ENCODE assay signal across 9 mouse cellular contexts in the genomic region with DNA sequence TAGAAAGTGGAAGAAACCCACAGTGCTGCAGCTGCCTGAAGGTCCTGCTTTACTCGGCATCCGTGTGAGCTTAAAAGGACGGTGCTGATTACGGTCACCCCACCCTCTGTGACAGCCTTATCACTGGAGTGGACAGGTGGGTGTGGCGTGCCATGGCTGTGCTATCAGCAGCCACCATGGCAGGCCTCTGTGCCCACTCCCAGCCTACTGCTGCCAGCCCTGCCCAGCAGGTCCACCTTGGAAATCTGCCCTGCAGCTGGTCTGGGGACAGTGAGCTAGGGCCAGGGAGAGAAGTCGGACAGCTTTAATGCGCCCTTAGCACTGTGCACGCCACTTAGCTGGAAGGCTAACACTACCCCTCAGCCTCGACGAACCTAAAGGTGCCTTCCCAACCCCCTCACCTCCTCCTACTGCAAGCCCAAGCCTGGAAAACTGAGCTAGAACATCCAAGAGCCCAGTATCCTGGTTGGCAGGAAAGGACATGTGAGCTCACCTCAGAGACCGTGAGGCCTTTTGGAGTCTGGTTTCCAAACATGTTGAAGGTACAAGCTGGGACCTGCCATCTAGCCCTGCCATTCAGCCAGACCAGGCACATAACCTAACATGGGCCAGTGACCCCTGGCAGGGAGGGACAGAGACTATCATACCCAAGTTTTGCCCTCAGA. TPM values are rescaled to one million over a fixed set of nuclear protein-coding genes. Genes with fewer than 3 reads are reported as not detected.
DNase-seq lines count a peak whose midpoint lies in the region; ATAC-seq and TF ChIP-seq lines count a peak whose summit lies in the region.
"Had no signal": no experiment of that assay in that cellular context is flagged by ENCODE, and none has a peak within 500 bp of the region (broad histone marks: within the 10 kb centered on the region; RNA-seq: fewer than 3 reads in every experiment).

No protein-coding gene starts in this region.

- 79% methylated on average over 11 of the region's 11 CpGs for WGBS in lung, embryonic 15.5 days
- 67% methylated on average over 11 of the region's 11 CpGs for WGBS in intestine, postnatal 0 days

- no peak overlapping the region for H3K4me3 ChIP-seq in lung, embryonic 15.5 days
- no peak overlapping the region for H3K4me3 ChIP-seq in intestine, postnatal 0 days (ENCODE audit: low read depth, low read length)

- no peaks in the 10 kb centered on the region for H3K9me3 ChIP-seq in lung, embryonic 15.5 days
- H3K9me3 ChIP-seq in intestine, postnatal 0 days (ENCODE audit: control insufficient read depth) = no peaks in the 10 kb centered on the region

- no peak overlapping the region for H3K9ac ChIP-seq in lung, embryonic 15.5 days
- no peak overlapping the region for H3K9ac ChIP-seq in intestine, postnatal 0 days (ENCODE audit: low read depth, low read length)

- H3K27ac ChIP-seq in lung, embryonic 15.5 days = no peak overlapping the region
- peak overlapping the region; percentile 50; the same call in 1 of the 2 replicates for H3K27ac ChIP-seq in intestine, postnatal 0 days (ENCODE audit: low read depth, low read length)

- DNase-seq in lung, postnatal 4 days = no peak
- peak; percentile 72 to 84 for DNase-seq in spleen, postnatal 36 days (ENCODE audit: low spot score in 2 of 2)
- DNase-seq in thymus, postnatal 4 days = no peak

- H3K4me1 ChIP-seq in lung, embryonic 15.5 days = no peaks in the 10 kb centered on the region
- H3K4me1 ChIP-seq in intestine, postnatal 0 days (replicated peaks; ENCODE audit: control insufficient read depth, insufficient read depth, low read length) = no peaks in the 10 kb centered on the region

- peaks cover 46% of the 10 kb centered on the region for H3K36me3 ChIP-seq in lung, embryonic 15.5 days
- H3K36me3 ChIP-seq in intestine, postnatal 0 days (ENCODE audit: control insufficient read depth, insufficient read depth) = peaks cover 32% of the 10 kb centered on the region

- TF ChIP-seq CTCF in intestine, postnatal 0 days (IDR thresholded peaks at IDR 0.05; ENCODE audit: low read depth) = no peak

- H3K4me2 ChIP-seq in lung, embryonic 15.5 days = no peak overlapping the region
- H3K4me2 ChIP-seq in intestine, postnatal 0 days (replicated peaks; ENCODE audit: low read depth) = 0 out of 2 replicates have a peak overlapping the region, but pooled peaks have one; percentile 17

- ATAC-seq in lung, embryonic 15.5 days (ENCODE audit: borderline replicate concordance, extremely low read depth, low FRiP score, low TSS enrichment) = peak; percentile 74
- ATAC-seq in granulocyte monocyte progenitor cell, adult 5-6 weeks (replicated peaks; ENCODE audit: poor library complexity, severe bottlenecking) = 0 out of 2 replicates have a peak, but pooled peaks have one; percentile 10
- peak; percentile 54 for ATAC-seq in intestine, postnatal 0 days
- ATAC-seq in CD4-positive, CD25-positive, alpha-beta regulatory T cell, adult 4 months = no peak

- no peaks in the 10 kb centered on the region for H3K27me3 ChIP-seq in lung, embryonic 15.5 days
- H3K27me3 ChIP-seq in intestine, postnatal 0 days (replicated peaks; ENCODE audit: control insufficient read depth, insufficient read depth, low read length) = no peaks in the 10 kb centered on the region

RNA-seq across cellular contexts. Expression of a gene that starts 6.4 kb away (rescaled TPM):
- not detected in 2 replicates for polyA plus RNA-seq in lung, embryonic 15.5 days (2015; fragmentation: Nextera tagmentation; extraction: Ambion mirVana)
- not detected in 2 replicates for total RNA-seq in granulocyte monocyte progenitor cell, adult 5-6 weeks (2014; fragmentation: Nextera tagmentation)
- not detected in 2 replicates for total RNA-seq in granulocyte monocyte progenitor cell, adult 5-6 weeks (2017)
- polyA plus RNA-seq in intestine, postnatal 0 days (2015; fragmentation: Nextera tagmentation; extraction: Ambion mirVana) = 0.22 TPM in 1 of 2 replicates, not detected in the other
- polyA plus RNA-seq in CD4-positive, CD25-positive, alpha-beta regulatory T cell, adult 4 months (2017; shearing (Covaris generic)) = not detected
- total RNA-seq: gastrocnemius, postnatal 25 days had no signal
- polyA plus RNA-seq: urinary bladder, adult 2 months had no signal

RNA-seq across cellular contexts. Expression of a gene that starts 15.0 kb away (rescaled TPM):
- 93.7 and 96.8 TPM in 2 replicates for polyA plus RNA-seq in lung, embryonic 15.5 days (2015; fragmentation: Nextera tagmentation; extraction: Ambion mirVana)
- 4.0 and 9.1 TPM in 2 replicates for total RNA-seq in granulocyte monocyte progenitor cell, adult 5-6 weeks (2014; fragmentation: Nextera tagmentation)
- total RNA-seq in granulocyte monocyte progenitor cell, adult 5-6 weeks (2017) = 3.9 and 6.2 TPM in 2 replicates
- 40.1 and 43.9 TPM in 2 replicates for polyA plus RNA-seq in intestine, postnatal 0 days (2015; fragmentation: Nextera tagmentation; extraction: Ambion mirVana)
- polyA plus RNA-seq in CD4-positive, CD25-positive, alpha-beta regulatory T cell, adult 4 months (2017; shearing (Covaris generic)) = 10 to 100 TPM; 11.7 to 29.4 TPM

RNA-seq across cellular contexts. Expression of a gene that starts 49.5 kb away (rescaled TPM):
- polyA plus RNA-seq in lung, embryonic 15.5 days (2015; fragmentation: Nextera tagmentation; extraction: Ambion mirVana) = 18.3 and 19.7 TPM in 2 replicates
- total RNA-seq in granulocyte monocyte progenitor cell, adult 5-6 weeks (2014; fragmentation: Nextera tagmentation) = 9.1 and 10.4 TPM in 2 replicates
- total RNA-seq in granulocyte monocyte progenitor cell, adult 5-6 weeks (2017) = 13.9 and 21.9 TPM in 2 replicates
- 9.1 and 9.8 TPM in 2 replicates for polyA plus RNA-seq in intestine, postnatal 0 days (2015; fragmentation: Nextera tagmentation; extraction: Ambion mirVana)
- 10 to 100 TPM; 10.1 to 15.7 TPM for polyA plus RNA-seq in CD4-positive, CD25-positive, alpha-beta regulatory T cell, adult 4 months (2017; shearing (Covaris generic))

RNA-seq across cellular contexts. Expression of a gene that starts 49.5 kb away (rescaled TPM):
- 51.2 and 53.2 TPM in 2 replicates for polyA plus RNA-seq in lung, embryonic 15.5 days (2015; fragmentation: Nextera tagmentation; extraction: Ambion mirVana)
- 59.0 and 70.4 TPM in 2 replicates for total RNA-seq in granulocyte monocyte progenitor cell, adult 5-6 weeks (2014; fragmentation: Nextera tagmentation)
- total RNA-seq in granulocyte monocyte progenitor cell, adult 5-6 weeks (2017) = 45.5 and 59.1 TPM in 2 replicates
- polyA plus RNA-seq in intestine, postnatal 0 days (2015; fragmentation: Nextera tagmentation; extraction: Ambion mirVana) = 116 and 120 TPM in 2 replicates
- 100 to 1,000 TPM in 1 of 2 experiments, 10 to 100 TPM in 1; 93.6 to 129 TPM for polyA plus RNA-seq in CD4-positive, CD25-positive, alpha-beta regulatory T cell, adult 4 months (2017; shearing (Covaris generic))

Comparison
In these comparisons a context has a peak if more than half of its experiments do, and no peak if none do; other contexts are left out.
1. DNase-seq: peak in spleen, postnatal 36 days (2 of 2); none in lung, postnatal 4 days (0 of 2) and thymus, postnatal 4 days (single experiment).